Mouse (Mus musculus) mesoderm, embryonic 11.5 days (tissue): ENCODE measurements around the gene Gstt4.
"Not testable (repeated sequence)": the region's sequence is repeated elsewhere in the genome, so short reads cannot be mapped to it uniquely, and the experiment has no call there.

Experiments
- DNase-seq: peaks from one replicate; pipeline ENCODE4 v3.0.0-alpha.2; 2012; ENCODE audit warnings: low read depth, low spot score

Gene Gstt4

GRCm38 (mm10) chr10:75822443-75822842 lies at the start of gene Gstt4:
TSS of gene Gstt4 (minus strand) at chr10:75822543.
- no peak for DNase-seq

GRCm38 (mm10) chr10:75861587-75861986 lies 39.2 kb upstream of the Gstt4 start:
- DNase-seq, result no peak

DNA sequence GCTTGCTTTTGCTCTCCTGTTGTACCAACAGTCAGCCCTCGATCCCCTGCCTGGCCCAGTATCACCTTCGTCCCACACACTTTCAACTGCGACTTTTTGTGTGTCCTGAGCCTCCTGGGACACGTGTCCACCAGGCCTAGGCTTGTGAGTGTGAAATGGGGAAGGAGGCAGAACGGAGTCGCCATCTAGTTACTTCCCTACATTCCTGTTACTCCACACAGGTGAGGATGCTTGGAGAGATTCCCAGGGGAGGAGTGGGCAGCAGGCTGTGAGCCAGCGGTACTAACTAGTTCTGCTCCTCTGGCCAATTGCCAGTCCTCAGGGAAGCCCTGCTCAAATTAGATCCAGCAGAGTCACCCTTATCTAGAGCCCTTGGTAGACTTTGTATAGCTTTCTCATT lies 38.4 kb upstream of the Gstt4 start:
- no peak for DNase-seq

DNA sequence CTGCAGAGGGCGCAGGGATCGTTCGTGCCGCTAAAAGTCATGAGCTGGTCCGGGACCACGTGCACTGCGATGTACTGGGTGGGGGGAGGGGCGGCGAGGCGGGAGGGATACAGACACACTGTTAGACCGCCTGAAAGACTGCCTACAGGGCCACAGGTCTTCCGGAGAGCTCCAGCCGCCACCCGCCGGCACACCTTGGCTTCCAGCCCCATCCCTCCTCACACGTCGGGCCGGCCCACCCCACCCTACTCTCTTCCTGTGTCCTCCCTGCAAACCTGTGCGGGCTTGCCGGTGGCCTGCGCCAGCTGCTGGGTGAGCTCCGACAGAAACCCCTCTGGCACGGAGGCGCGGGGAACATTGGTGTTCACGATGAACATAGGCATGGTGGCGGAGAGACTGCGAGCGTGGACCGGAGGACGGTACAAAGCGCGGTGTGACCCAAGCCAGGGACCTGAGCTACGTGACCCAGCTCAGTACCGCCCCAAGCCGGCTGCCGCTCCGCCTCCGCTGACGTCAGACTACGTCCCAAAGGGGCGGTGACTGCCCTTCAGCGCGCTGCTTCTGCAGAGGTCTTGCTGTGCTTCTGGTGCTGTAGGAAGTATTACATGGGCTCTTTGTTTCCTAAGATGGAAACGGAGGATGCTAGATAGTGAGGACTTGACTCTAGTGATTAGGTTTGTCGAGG lies 37.6 kb upstream of the Gstt4 start, which contains the start of gene Mif:
TSS of gene Mif (minus strand) at position 455 of the 685 bp plus-strand sequence.
- DNase-seq, result peak; percentile 95

DNA sequence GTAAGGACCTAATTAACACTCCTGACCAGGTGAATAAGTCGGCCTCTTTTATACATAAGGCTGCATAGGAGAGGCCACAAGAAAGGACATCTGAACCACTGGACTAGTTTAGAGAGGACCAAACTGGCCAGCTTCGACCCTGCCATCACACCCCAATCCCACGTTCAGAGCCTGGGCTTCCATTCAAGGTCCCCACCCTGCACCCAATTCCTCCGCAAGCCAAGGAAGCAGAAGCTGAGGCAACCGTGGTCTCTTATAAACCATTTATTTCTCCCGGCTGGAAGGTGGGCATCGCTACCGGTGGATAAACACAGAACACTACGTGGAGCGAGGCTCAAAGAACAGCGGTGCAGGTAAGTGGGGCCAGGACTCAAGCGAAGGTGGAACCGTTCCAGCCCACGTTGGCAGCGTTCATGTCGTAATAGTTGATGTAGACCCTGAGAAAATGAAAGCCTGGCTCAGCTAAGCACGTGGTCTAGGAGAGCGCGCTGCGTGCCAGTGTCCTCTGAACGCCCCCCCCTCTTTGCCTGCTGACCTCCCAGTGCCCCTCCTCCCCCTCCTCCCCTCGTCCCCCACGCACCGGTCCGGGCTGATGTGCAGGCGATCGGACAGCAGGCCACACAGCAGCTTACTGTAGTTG lies 36.9 kb upstream of the Gstt4 start:
- peak; percentile 81 for DNase-seq

- DNase-seq, result no peak
Measured at GRCm38 (mm10) chr10:75857598-75857997, 35.3 kb upstream of the Gstt4 start.

- DNase-seq, result no peak
Measured at GRCm38 (mm10) chr10:75856976-75857375, 34.6 kb upstream of the Gstt4 start.

GRCm38 (mm10) chr10:75856155-75856907 lies 34.0 kb upstream of the Gstt4 start:
- DNase-seq, result no peak

- no peak for DNase-seq
Measured at GRCm38 (mm10) chr10:75855416-75855981, 33.2 kb upstream of the Gstt4 start.

- DNase-seq, result no peak
Measured at GRCm38 (mm10) chr10:75854791-75855190, 32.4 kb upstream of the Gstt4 start.

- DNase-seq, result no peak
Measured at GRCm38 (mm10) chr10:75854096-75854495, 31.8 kb upstream of the Gstt4 start.

- DNase-seq, result peak; percentile 90
Measured at GRCm38 (mm10) chr10:75853452-75853851, 31.1 kb upstream of the Gstt4 start.

DNA sequence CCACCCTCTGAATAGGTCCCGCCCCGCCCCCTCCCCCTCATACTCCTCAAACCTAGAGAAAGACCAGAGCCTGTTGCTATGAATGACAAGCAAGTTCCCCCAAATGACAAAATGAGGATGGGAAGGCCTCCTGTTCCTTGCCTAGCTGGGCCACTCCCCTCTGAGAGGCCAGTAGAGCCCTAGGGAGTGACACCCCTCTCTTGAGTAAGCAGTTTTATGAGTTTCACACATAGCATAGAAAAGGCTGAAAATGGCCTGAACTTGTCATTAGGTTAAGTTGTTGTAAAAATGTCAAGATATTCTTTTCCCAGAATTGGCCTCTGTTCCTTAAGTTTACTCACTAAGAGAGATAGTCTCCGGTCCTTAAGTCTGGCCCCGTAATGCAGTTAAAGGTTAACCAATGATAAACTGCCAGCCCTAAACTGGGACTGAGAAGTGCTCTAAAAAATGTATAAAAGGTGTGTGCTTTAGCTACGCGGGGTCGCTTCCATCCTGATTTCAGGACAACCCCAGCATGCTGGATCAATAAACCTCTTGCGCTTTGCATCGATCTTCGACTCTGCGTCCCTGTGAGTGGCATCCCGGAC lies 30.3 kb upstream of the Gstt4 start:
- no peak for DNase-seq

DNA sequence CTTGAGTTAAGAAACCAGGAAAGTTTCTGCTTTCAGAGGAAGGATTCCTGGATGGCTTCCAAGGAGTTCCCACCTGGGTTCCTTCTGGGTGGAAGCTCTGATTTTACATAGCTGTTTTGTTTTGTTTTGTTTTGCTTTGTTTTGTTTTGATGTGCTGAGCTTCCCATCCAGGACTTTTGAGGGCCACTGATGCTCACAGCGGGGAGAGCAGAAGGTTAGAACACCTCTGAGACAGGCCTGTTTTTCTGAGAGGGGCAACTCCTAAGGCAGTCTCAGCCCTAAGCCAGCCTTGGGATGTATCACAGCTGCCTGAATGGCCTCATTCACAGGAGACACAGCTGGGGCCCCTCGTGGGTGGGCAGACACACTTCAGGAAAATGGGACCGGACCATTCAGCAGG lies 29.3 kb upstream of the Gstt4 start:
- DNase-seq, result no peak

DNA sequence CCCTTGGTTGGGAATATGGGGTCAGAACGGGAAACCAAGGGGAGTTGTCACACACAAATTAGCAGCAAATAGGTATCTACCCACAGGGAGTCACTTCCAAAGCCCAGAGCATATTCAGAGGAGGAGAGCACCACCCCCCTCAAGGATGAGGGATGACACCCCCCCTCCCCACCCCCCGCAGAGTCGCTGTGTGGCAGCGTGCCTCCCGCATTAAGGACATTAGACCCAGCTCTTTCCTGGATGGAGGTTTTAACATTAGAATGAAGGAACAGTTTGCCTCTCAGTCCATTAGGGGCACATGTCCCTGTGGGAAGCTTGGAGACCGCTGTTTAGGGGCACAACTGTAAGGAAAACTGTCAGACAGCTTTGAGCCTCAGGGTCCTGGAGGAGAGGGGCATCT lies 28.7 kb upstream of the Gstt4 start:
- no peak for DNase-seq

DNA sequence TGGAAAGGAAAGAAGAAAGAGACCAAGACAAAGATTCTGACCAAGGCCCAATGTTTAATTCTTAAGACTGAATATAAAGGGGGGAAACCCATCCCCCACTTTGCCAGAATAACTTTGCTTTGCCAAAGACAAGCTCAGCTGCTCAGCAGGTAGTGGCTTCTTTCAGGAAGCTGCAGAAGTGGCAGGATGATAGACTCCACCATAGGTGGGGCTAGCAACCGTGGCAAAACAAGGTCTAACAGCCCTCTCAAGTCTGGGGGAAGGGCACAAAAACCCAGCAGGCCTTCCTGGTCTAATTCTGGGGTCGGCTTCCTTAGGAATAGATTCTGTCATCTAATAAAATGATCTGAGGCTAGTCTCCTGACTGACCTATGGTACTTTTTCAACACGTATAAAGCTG lies 26.0 kb upstream of the Gstt4 start:
- DNase-seq, result no peak

DNA sequence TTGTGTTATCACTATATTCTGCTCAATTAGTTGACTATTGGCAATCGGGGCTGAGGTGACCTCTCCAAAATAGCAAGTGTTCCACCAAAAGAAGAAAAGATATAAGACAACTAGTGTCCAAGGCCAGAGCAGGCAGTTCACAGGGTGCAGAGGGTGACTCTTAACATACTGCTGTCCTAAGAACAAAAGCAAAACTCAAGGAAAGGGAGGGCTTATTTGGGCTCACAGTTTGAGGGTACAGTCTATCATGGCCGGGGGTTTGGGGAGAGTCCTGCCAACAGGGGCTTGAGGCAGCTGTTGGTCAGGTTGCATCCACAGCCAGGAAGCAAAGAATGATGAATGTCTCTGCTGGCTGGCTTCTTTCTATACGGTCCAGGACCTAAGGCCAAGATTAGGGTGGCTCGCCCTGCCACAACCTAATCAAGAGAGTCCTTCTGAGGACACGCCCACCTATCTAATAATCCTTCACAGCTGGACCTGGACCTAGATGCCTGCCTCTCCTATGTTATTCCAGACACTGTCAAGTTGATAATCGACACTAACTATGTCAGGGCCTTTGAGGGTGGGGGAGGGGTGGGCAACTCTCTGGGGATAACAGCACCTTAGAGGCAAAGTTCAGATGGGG lies 23.1 kb upstream of the Gstt4 start:
- DNase-seq, result no peak

- no peak for DNase-seq
Measured at GRCm38 (mm10) chr10:75844800-75845199, 22.5 kb upstream of the Gstt4 start.

- DNase-seq, result not testable (repeated sequence)
Measured at GRCm38 (mm10) chr10:75843898-75844297, 21.6 kb upstream of the Gstt4 start.

DNA sequence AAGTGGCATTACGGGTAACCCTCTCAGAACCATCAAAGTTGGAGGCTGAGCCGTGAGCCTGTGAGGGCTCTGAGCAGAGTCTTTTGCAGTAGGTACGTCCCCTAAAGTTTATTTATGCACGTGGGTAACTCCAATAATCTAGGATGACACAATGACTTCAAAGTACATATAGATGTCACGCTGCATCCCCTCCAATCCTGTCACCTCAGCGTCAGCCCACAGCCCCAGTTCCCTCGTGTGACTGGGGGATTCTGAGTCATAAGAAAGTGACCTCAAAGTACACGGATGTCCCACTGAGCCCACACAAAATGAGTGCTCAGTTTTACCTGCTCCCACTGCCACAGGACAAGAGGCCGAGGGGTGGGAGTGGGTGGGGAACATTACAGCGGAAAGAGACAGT lies 16.7 kb upstream of the Gstt4 start:
- DNase-seq, result no peak

- peak; percentile 98 for DNase-seq
Measured at GRCm38 (mm10) chr10:75837248-75837759, 15.0 kb upstream of the Gstt4 start, which contains the start of gene Gstt2. TSS of gene Gstt2 (minus strand) at chr10:75837424.
